Comparison of ENCODE assay signal across 18 mouse cellular contexts in the genomic region with DNA sequence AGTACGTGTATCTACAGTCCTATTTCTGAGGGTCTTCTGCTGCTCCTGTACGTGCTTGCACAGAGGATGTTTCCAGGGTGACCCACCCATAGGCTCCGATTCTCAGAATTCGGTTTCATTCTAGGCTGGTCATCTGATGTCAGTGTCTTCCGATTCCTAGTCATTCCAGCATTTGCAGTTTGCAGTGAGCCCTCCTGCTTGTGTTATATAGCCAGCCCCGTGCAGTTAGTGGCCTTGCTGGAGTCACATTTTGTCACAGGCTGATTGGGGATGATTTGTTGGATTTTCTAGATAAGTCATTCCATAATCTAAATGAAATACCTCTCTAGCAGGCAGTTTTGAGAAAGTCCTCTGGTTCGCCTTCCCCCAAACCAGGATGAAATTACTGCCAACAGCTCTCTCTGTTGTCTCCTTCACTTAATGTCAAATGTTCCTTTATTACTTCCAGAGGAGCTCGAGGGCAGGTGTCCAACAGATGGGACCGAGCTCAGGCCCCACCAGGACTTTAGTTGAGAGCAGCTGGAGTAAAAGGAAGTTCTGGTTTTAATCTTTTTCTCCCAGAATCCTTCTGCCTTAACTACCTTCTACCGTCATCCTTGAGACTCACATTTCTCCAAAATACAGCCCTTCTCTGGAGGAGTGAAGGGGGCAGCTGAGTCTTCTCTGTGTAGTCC. TPM values are rescaled to one million over a fixed set of nuclear protein-coding genes. Genes with fewer than 3 reads are reported as not detected.
DNase-seq lines count a peak whose midpoint lies in the region; ATAC-seq lines count a peak whose summit lies in the region.
"Had no signal": no experiment of that assay in that cellular context is flagged by ENCODE, and none has a peak within 500 bp of the region (broad histone marks: within the 10 kb centered on the region; RNA-seq: fewer than 3 reads in every experiment).

No protein-coding gene starts in this region.

- H3K9me3 ChIP-seq in embryonic facial prominence, embryonic 14.5 days (ENCODE audit: control insufficient read depth, low read length), result no peaks in the 10 kb centered on the region
- H3K9me3 ChIP-seq in neural tube, embryonic 11.5 days (ENCODE audit: control insufficient read depth, low read length), result no peaks in the 10 kb centered on the region
- H3K9me3 ChIP-seq: intestine, embryonic 15.5 days; midbrain, embryonic 13.5 days; neural tube, embryonic 12.5 days had no signal

- no peak overlapping the region for H3K27ac ChIP-seq in embryonic facial prominence, embryonic 14.5 days (replicated peaks; ENCODE audit: low read depth, low read length)
- no peak overlapping the region for H3K27ac ChIP-seq in neural tube, embryonic 11.5 days (ENCODE audit: low read depth, low read length)
- H3K27ac ChIP-seq: intestine, embryonic 15.5 days; kidney, postnatal 0 days; liver, embryonic 14.5 days; midbrain, embryonic 13.5 days; neural tube, embryonic 12.5 days had no signal

- H3K4me3 ChIP-seq in embryonic facial prominence, embryonic 14.5 days (ENCODE audit: low read depth, low read length), result no peak overlapping the region
- no peak overlapping the region for H3K4me3 ChIP-seq in neural tube, embryonic 11.5 days (ENCODE audit: low read depth, low read length)
- H3K4me3 ChIP-seq: intestine, embryonic 15.5 days; midbrain, embryonic 13.5 days; neural tube, embryonic 12.5 days had no signal

- no peaks in the 10 kb centered on the region for H3K36me3 ChIP-seq in embryonic facial prominence, embryonic 14.5 days (ENCODE audit: control insufficient read depth, insufficient read depth, low read length)
- no peaks in the 10 kb centered on the region for H3K36me3 ChIP-seq in neural tube, embryonic 11.5 days (ENCODE audit: control insufficient read depth, insufficient read depth, low read length)
- H3K36me3 ChIP-seq: intestine, embryonic 15.5 days; midbrain, embryonic 13.5 days; neural tube, embryonic 12.5 days had no signal

- peaks cover 4% of the 10 kb centered on the region for H3K4me1 ChIP-seq in embryonic facial prominence, embryonic 14.5 days (ENCODE audit: control insufficient read depth, insufficient read depth, low read length)
- no peaks in the 10 kb centered on the region for H3K4me1 ChIP-seq in neural tube, embryonic 11.5 days (ENCODE audit: control insufficient read depth, insufficient read depth, low read length)
- H3K4me1 ChIP-seq: intestine, embryonic 15.5 days; neural tube, embryonic 12.5 days had no signal

- intact Hi-C loops in left cerebral cortex, postnatal 4 days (cut with DNase I), result no loop called here
- intact Hi-C loops in heart, postnatal 10 days (cut with DNase I), result no loop called here

- H3K9ac ChIP-seq in embryonic facial prominence, embryonic 14.5 days (ENCODE audit: low read depth, low read length), result no peak overlapping the region
- no peak overlapping the region for H3K9ac ChIP-seq in neural tube, embryonic 11.5 days (ENCODE audit: low read length)
- H3K9ac ChIP-seq: intestine, embryonic 15.5 days; liver, embryonic 14.5 days; midbrain, embryonic 13.5 days; neural tube, embryonic 12.5 days had no signal

- no peaks in the 10 kb centered on the region for H3K27me3 ChIP-seq in embryonic facial prominence, embryonic 14.5 days (replicated peaks; ENCODE audit: control insufficient read depth, insufficient read depth, low read length)
- H3K27me3 ChIP-seq in neural tube, embryonic 11.5 days (ENCODE audit: control insufficient read depth, insufficient read depth, low read length), result no peaks in the 10 kb centered on the region
- H3K27me3 ChIP-seq: CH12.LX; intestine, embryonic 15.5 days; neural tube, embryonic 12.5 days had no signal

- WGBS in embryonic facial prominence, embryonic 14.5 days, result 37% methylated on average over 10 of the region's 10 CpGs
- 65% methylated on average over 10 of the region's 10 CpGs for WGBS in neural tube, embryonic 11.5 days

- DNase-seq in adrenal gland, adult (ENCODE audit: inconsistent age in 2 of 2, low spot score in 1 of 2), result peak; percentile 77 to 92
- no peak for DNase-seq in adrenal gland, postnatal 4 days (ENCODE audit: low spot score in 2 of 2)
- peak; percentile 60 for DNase-seq in left cerebral cortex, postnatal 4 days
- no peak for DNase-seq in left cerebral cortex, adult 8-10 months (ENCODE audit: low spot score in 2 of 2)
- DNase-seq in embryonic facial prominence, embryonic 14.5 days (ENCODE audit: low spot score), result peak; percentile 86
- peak; percentile 26 for DNase-seq in neural tube, embryonic 11.5 days (ENCODE audit: low spot score)
- no peak for DNase-seq in heart, postnatal 10 days
- DNase-seq: cerebellum, postnatal 36 days; heart, postnatal 14 days; lung, postnatal 14 days; right cerebral cortex, adult 18-20 months had no signal

- H3K4me2 ChIP-seq in embryonic facial prominence, embryonic 14.5 days (ENCODE audit: low read depth, low read length), result peak overlapping the region; percentile 36
- H3K4me2 ChIP-seq in neural tube, embryonic 11.5 days (ENCODE audit: low read depth), result no peak overlapping the region
- H3K4me2 ChIP-seq: intestine, embryonic 15.5 days; midbrain, embryonic 13.5 days; neural tube, embryonic 12.5 days had no signal

- ATAC-seq in embryonic facial prominence, embryonic 14.5 days (ENCODE audit: low read depth), result peak; percentile 86; the same call in 1 of the 2 replicates
- ATAC-seq in neural tube, embryonic 11.5 days (ENCODE audit: insufficient read depth, low FRiP score, low TSS enrichment), result no peak
- no peak for ATAC-seq in frontal cortex, adult (ENCODE audit: low TSS enrichment)
- ATAC-seq: intestine, embryonic 15.5 days; midbrain, embryonic 13.5 days had no signal

RNA-seq across cellular contexts. Expression of a gene that starts 13.8 kb away (rescaled TPM):
- total RNA-seq in adrenal gland, postnatal 4 days (2021), result 10 to 100 TPM; 72.9 to 74.2 TPM
- 10 to 100 TPM; 51.2 to 52.0 TPM for total RNA-seq in left cerebral cortex, postnatal 4 days (2021)
- 10 to 100 TPM; 81.9 to 98.5 (median 91.1) TPM for total RNA-seq in left cerebral cortex, adult 8-10 months (2022)
- 5.9 and 6.4 TPM in 2 replicates for polyA plus RNA-seq in embryonic facial prominence, embryonic 14.5 days (2014; fragmentation: Nextera tagmentation; extraction: Ambion mirVana)
- 9.0 and 9.3 TPM in 2 replicates for polyA plus RNA-seq in neural tube, embryonic 11.5 days (2014; fragmentation: Nextera tagmentation; extraction: Ambion mirVana)
- total RNA-seq in heart, postnatal 10 days (2021), result 10 to 100 TPM; 11.0 to 11.6 TPM

Comparison
In these comparisons a context has a peak if more than half of its experiments do, and no peak if none do; other contexts are left out.
1. DNase-seq: peak in adrenal gland, adult (2 of 2), left cerebral cortex, postnatal 4 days (single experiment), embryonic facial prominence, embryonic 14.5 days (single experiment) and neural tube, embryonic 11.5 days (single experiment); none in adrenal gland, postnatal 4 days (0 of 2), left cerebral cortex, adult 8-10 months (0 of 2) and heart, postnatal 10 days (0 of 2).
2. RNA of a gene that starts 13.8 kb away (total RNA-seq): 81.9 to 98.5 TPM in left cerebral cortex, adult 8-10 months, 72.9 to 74.2 TPM in adrenal gland, postnatal 4 days and 51.2 to 52.0 TPM in left cerebral cortex, postnatal 4 days; 11.0 to 11.6 TPM in heart, postnatal 10 days; every median in the first group is over 4 times any median in the second.